Mouse (Mus musculus) E14TG2a.4 (cell line): ENCODE measurements at regions not wholly inside any gene's neighbourhood (a gene's known extent, or its start where the extent isn't known, plus 50 kb on each side); places are given as distances from the start of the nearest gene placed in this dataset.

ENCODE experiments used
- CTCF ChIP-seq: conservative IDR thresholded peaks from 2 replicates; pipeline ENCODE4 v1.5.1; 2014; ENCODE audit warnings: low read length
- POU5F1 ChIP-seq: IDR thresholded peaks from 2 replicates; pipeline ENCODE4 v1.6.1; 2014; ENCODE audit warnings: low read length, borderline replicate concordance

GRCm38 (mm10) chr7:123907946-123908840, 74.5 kb upstream of the Hs3st4 start:
- no peak for TF ChIP-seq CTCF
- TF ChIP-seq POU5F1, result no peak
